ENCODE assay signal across 22 mouse cellular contexts in the genomic region with DNA sequence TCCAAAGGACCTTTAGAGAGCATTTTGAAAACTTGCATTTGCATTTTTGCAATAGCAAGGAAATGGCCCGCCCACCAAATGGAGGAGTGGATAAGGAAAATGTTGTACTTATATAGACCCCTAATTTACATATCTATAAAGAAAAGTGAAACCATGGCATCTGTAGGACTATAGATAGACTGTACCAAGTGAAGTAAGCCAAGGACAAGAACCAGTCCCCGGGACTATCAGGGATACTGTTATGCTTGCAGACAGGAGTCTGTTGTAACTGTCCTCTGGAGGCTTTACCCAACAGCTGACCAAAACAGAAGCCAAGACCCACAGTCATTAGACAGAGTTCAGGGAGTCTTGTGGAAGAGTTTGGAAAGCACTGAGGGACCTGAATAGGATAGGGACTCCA.
"Had no signal": no experiment of that assay in that cellular context is flagged by ENCODE, and none has a peak within 500 bp of the region (broad histone marks: within the 10 kb centered on the region; RNA-seq: fewer than 3 reads in every experiment).

No protein-coding gene starts in this region.

- H3K27ac ChIP-seq: kidney, postnatal 0 days; layer of hippocampus, adult 2 months; left cerebral cortex, adult 2 months; limb, embryonic 12.5 days; limb, embryonic 15.5 days; liver, embryonic 15.5 days; midbrain, embryonic 12.5 days; midbrain, embryonic 15.5 days; neural tube, embryonic 13.5 days; stomach, postnatal 0 days had no signal

- H3K4me3 ChIP-seq: layer of hippocampus, adult 2 months; left cerebral cortex, adult 2 months; limb, embryonic 12.5 days; limb, embryonic 15.5 days; liver, embryonic 15.5 days; midbrain, embryonic 12.5 days; midbrain, embryonic 15.5 days; myocyte; neural tube, embryonic 13.5 days had no signal

- DNase-seq: kidney, adult 2 months; kidney, postnatal 25 days; layer of hippocampus, adult 9-11 months; left cerebral cortex, postnatal 4 days; lung, adult 18-20 months; lung, postnatal 14 days; lung, postnatal 4 days; retina, postnatal 1 day; right cerebral cortex, postnatal 14 days; right cerebral cortex, postnatal 4 days; thymus, postnatal 25 days had no signal

- H3K27me3 ChIP-seq: limb, embryonic 12.5 days; limb, embryonic 15.5 days; liver, embryonic 15.5 days; midbrain, embryonic 12.5 days; midbrain, embryonic 15.5 days; neural tube, embryonic 13.5 days had no signal

- H3K4me1 ChIP-seq: limb, embryonic 12.5 days; limb, embryonic 15.5 days; liver, embryonic 15.5 days; midbrain, embryonic 12.5 days; midbrain, embryonic 15.5 days; neural tube, embryonic 13.5 days had no signal
